Mouse (Mus musculus) heart, postnatal 10 days (tissue): ENCODE data around the gene Slc35b1. TPM values are rescaled to one million over a fixed set of nuclear protein-coding genes. Genes with fewer than 3 reads are reported as not detected.
A peak's percentile ranks its signal among the peaks of the same experiment; 100 is the strongest.

Source experiments
- DNase-seq, 2 experiments: peaks; one replicate each; pipeline ENCODE4 v3.0.0; 2021
- intact Hi-C: fragments of 180-260 bp; cut with DNase I; formaldehyde crosslinking; loops from one replicate; pipeline ENCODE4 v1.15.1; 2025
- total RNA-seq, 2 experiments: library from RNA; stranded (reverse); gene quantifications; 2 replicates each; pipeline ENCODE4 v1.2.3; 2021

The Slc35b1 gene
- total RNA-seq, 2 experiments from 2014 or later = 51.0 to 52.8 TPM

DNA sequence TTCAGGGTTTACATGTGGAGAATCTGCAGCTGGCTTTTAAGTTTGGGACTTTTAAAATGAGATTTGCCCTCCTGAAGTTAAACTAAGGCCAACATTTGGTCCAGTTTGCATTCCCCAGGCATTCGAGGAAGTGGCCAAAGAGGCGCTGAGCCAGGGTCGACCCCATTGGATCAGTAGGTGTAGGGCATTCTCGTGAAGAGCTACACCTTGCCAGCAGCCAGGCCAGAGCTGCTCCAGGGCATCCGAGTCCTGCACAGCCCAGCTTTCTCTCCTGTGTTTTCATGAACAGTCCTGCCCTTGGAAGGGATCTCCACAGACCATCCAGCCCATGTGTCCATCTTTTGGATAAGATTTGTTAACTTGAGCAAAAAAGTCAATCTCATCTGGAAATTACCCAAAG is 20.1 kb upstream of the Slc35b1 start:
- intact Hi-C loops = loop anchor here (2.0 kb wide), 1 partner anchor 28 kb away; the partner anchor contains the start of gene Fam117a
- no peak for DNase-seq

DNA sequence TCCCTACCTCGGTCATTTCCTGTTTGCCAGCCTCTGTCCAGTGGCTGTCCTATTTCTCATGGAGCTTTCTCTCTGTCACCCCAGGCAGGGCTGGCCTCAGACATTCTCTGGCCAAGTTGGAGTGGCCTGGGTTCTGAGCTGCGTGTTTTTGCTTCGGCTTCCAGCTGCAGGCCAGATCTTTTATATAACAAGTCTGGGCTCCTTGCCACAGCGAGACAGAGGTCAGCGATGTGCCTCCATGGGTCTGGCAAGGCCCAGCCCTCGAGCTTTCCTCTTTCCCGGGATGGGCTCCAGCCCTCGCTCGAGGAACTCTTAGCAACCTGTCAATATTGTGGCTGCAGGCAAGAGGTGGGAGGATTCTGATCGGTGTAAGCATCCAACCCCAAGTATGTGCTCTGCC is 18.9 kb upstream of the Slc35b1 start:
- DNase-seq = peak; percentile 96 to 97
- intact Hi-C loops = loop anchor here (2.0 to 5.0 kb wide), 2 partner anchors 29 to 53 kb away; partner anchors contain the start of genes Fam117a and Kat7

- peak; percentile 64 to 74 for DNase-seq
- intact Hi-C loops = loop anchor here (5.0 kb wide), 1 partner anchor 54 kb away; the partner anchor contains the start of gene Kat7
Measured at GRCm38 (mm10) chr11:95366280-95366897, 18.1 kb upstream of the Slc35b1 start.

DNA sequence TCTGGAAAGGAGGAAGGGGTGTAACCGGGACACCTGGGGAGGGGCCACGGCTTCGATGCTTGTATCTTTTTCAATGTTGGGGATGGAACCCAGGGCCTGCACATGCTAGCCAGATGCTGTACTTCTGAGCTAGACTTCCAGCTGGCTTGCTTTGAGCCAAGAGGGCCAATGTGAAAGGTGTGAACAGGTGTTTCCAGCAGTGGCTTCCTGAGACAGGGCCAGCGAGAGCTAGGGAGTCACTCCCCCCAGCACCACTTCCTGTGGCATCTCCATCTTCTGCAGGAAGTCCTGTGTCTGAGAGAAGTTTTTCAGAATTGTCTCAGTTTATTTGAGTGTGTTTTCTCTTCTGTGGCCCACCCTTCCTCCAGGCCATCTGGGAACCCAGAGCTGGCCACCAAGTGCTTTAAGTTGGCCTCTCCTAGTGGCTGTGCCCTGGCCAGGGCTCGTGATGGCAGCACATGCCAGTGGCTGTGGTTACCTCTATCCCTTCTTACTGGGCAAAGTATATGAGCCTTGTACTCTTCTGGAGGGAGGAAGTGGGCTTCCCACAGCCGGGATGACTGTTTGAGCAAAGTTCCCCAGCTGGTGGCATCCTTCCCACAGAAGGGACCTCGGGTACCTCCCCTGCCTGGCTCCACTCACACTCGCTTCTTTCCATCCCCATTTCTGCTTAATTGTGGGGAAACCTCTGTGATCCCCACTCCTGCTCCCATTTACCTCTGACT is 17.3 kb upstream of the Slc35b1 start:
- intact Hi-C loops = loop anchor here (5.0 kb wide), 1 partner anchor 55 kb away; the partner anchor contains the start of gene Kat7
- DNase-seq = no peak

DNA sequence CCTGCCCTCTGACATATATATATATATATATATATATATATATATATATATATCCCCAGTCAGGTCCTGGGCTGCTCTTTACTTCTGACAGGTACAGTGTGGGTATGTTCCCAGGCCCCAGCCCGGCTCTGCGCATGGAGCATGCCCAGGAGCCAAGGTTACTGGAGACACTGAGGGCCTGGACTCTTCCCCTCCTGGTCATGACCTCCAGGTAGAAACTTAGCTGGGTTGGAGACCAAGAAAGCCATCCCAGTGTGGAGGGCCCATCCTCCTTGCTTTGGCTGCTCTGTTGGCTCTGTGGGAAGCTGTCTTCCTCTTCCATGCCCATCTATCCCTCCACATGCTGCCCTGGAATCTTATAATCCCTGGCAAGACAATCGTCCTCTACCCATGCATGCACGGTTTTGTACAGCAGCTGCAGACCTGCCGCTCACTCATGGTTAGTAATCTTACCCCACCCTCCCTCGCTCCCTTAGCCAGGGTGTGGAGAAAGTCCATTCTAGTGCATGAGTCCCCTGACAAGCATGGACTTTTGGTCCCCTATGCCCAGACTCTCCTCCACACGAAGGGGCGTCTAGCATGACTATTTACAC is 16.2 kb upstream of the Slc35b1 start:
- no peak for DNase-seq
- intact Hi-C loops = loop anchor here (5.0 kb wide), 1 partner anchor 56 kb away; the partner anchor contains the start of gene Kat7

DNA sequence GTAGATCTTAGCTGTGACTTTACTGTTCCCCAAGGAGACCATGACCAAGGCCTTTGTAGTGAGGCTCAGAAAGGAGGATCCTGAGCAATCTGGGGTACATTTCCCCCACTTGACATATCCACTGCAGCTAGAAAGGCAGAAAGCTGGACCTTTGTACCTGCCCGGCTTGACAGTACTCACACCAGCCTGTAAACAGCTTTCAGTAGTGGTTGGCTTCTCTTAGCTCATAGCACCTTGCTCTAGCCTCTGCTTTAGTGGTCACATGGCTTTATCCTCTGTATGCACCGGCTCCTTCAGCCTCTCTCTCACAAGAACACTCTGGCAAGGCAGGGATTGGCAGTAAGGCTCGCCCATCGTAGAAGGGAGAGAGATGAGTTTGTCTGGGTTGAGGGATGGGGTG is 15.6 kb upstream of the Slc35b1 start:
- DNase-seq = no peak
- intact Hi-C loops = loop anchor here (5.0 kb wide), 1 partner anchor 57 kb away; the partner anchor contains the start of gene Kat7

DNA sequence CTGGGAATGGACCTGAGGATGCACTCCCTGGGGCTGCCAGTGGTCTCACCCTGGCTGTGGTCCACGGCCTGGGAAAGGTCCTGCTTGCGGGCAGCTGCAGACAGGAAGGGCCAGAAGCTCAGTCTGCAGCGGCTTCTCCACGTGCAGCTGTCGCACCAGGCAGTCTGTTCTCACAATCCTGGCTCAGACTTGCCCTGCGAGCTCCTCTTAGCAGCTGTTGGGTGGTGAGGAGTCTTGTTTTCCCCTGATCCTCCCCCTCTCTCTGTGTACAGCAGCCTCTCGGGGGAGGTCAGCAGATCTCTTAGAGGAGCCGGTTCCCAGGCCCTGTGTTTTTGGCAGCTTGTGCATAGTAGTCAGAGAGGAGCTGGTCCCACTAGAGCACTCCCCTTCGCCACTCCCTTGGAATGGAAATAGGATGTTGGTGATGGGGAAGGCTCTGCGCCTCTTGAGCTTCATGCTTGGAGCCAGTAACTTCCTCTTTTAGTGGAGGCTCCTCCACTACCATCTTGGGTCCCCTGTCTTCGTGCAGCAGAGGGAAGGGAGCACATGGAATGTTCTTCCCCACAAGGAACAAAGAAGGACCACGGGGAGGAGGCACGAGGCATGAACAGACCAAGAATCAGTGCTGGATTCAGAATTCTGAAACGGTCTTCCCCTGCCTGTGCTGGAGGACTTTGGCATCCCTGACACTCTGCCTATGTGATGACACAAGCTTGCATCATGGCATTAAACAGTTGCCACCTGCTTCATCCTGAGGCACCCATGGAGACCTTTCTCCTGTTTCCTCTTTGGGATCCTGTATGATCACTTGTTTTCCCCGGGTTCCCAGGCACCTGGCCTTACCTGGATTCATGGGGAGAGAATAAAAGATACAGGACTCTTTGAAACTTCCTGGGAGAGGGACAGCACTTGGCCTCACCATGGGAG is 14.3 kb upstream of the Slc35b1 start:
- DNase-seq = peak; percentile 76 to 79
- intact Hi-C loops = loop anchor here (5.0 kb wide), 1 partner anchor 58 kb away; the partner anchor contains the start of gene Kat7

DNA sequence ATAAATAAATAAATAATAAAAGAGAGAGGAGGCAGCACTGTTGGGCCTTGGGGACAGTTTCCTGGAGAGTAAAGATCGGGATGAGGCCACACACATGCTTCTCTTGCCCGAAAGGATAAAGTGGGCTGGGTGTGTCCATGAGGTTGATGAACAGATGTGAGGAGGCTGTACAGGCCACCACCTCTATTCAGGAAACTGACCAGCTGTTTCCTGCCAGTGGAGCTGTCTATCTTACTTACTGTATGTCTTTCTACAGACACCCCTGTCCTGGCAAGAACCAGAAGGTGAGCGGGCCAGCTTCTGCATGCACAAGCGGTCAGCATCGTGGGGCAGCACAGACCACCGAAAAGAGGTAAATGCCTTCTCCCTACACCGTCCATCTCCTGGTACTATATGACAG is 13.3 kb upstream of the Slc35b1 start:
- intact Hi-C loops = no loop called here
- DNase-seq = no peak

DNA sequence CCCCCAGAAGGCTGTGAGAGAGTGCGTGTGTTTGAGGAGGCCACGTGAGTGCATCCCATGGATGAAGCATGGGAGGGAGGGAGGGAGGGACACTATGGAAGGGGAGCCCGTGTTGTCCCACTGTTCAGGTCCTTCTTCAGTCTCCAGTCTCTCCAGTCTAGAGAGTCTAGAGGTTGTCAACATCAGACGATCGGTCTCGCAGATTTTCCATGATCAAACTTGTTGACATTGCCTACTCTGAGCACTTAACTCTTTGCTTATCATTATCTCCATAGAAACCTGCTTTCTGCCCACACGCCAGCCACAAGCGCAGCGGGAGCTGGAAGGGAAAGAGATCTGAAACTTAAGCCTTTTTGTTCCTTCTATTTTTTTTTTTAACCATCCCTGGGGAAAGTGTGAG is 5.6 kb upstream of the Slc35b1 start:
- DNase-seq = no peak
- intact Hi-C loops = no loop called here

- intact Hi-C loops = no loop called here
- no peak for DNase-seq
Measured at GRCm38 (mm10) chr11:95379552-95379951, 4.9 kb upstream of the Slc35b1 start.

- no peak for DNase-seq
- intact Hi-C loops = loop anchor here (5.0 kb wide), 2 partner anchors 43 to 123 kb away; partner anchors contain the start of gene Fam117a
Measured at GRCm38 (mm10) chr11:95380711-95381110, 3.8 kb upstream of the Slc35b1 start.

GRCm38 (mm10) chr11:95381146-95381545 is 3.3 kb upstream of the Slc35b1 start:
- intact Hi-C loops = loop anchor here (5.0 kb wide), 2 partner anchors 44 to 124 kb away; partner anchors contain the start of gene Fam117a

DNA sequence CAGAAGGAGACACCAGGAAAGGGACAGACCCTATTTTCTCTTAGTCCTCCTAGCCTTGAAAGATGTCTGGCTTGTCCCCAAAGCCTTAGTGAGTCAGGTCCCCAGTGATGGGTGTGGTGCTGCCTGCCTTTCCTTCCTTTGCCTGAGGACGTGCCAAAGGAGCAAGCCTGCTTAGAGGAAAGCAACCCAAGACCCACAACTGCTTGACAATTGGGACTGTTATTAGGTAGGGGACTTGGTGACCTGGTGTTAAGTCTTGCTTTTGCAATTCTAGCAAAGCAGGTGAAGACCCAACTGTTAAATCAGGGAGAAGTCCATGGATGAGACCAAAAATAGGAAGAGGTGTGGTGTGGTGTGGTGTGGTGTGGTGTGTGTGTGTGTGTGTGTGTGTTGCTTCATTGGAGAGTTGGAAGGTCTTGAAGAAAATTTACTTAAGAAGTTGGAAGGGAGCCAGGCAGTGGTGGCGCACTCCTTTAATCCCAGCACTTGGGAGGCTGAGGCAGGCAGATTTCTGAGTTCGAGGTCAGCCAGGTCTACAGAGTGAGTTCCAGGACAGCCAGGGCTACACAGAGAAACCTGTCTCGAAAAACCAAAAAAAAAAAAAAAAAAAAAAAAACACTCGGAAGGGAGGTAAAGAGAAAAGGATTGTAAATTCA is 1.0 kb upstream of the Slc35b1 start:
- peak; percentile 62 to 65 for DNase-seq
- intact Hi-C loops = loop anchor here (5.0 kb wide), 2 partner anchors 46 to 126 kb away; partner anchors contain the start of gene Fam117a

More at GRCm38 (mm10) chr11:95381146-95381545, 3.3 kb upstream of the Slc35b1 start:
- no peak for DNase-seq

GRCm38 (mm10) chr11:95384004-95384318 is 531 bp upstream of the Slc35b1 start:
- DNase-seq = no peak
- intact Hi-C loops = loop anchor here (1.0 to 5.0 kb wide), 4 partner anchors 47 to 136 kb away; partner anchors contain the start of genes Fam117a and Kat7

DNA sequence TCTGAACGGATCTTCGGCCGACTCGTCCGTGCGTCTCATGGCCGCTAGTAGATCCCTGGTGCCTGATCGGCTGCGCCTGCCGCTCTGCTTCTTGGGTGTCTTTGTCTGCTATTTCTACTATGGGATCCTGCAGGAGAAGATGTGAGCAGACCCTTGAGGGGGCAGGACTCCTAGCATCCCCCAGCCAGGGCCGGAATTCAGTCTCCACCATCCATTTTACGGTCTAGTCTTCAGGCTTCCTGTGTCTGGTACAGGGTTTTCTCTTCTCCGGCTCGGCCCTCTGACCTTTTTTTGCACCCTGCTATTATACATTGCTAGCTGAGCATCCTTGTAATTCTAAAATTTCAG is 455 bp downstream of the Slc35b1 start:
- no peak for DNase-seq
- intact Hi-C loops = loop anchor here (1.0 to 5.0 kb wide), 4 partner anchors 48 to 135 kb away; partner anchors contain the start of genes Fam117a and Kat7

DNA sequence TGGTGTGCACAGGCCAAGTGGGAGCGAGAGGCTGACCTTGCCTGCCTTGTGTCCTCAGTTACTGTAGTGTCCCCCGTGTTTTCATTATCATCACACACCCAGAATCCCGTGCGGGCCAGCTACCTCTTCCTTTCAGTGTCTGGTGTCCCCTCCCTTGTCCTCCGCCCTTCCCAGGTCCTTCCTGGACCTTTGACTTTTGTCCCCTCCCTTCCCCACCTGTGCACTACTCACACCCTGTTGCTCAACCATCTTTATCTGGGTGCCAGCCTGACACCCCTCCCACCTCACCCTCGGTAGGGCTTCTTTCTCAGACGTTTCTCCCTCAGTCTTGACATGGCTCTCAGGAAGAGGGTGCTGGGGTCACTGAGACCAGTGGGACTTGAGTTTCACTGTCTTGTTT is 2.9 kb downstream of the Slc35b1 start:
- intact Hi-C loops = no loop called here
- no peak for DNase-seq

DNA sequence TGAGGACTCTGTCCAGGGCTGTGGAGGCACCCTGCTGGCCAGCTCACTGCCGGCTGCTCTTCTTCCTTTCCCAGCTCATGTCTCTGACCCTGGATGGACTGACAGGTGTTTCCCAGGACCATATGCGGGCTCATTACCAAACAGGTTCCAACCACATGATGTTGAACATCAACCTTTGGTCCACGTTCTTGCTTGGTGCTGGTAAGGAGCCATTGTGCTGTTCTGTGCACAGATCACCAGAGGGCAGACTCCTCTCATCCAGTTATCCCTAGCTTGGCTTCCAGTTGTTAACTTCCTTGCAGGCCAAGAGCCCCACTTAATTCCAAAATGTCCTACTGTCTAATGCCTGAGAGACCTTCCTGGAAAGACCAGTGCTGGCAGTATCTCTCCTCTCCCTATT is 4.5 kb downstream of the Slc35b1 start:
- DNase-seq = peak; percentile 43 to 55
- intact Hi-C loops = no loop called here

GRCm38 (mm10) chr11:95390420-95390819 is 5.9 kb downstream of the Slc35b1 start:
- intact Hi-C loops = no loop called here
- DNase-seq = no peak

DNA sequence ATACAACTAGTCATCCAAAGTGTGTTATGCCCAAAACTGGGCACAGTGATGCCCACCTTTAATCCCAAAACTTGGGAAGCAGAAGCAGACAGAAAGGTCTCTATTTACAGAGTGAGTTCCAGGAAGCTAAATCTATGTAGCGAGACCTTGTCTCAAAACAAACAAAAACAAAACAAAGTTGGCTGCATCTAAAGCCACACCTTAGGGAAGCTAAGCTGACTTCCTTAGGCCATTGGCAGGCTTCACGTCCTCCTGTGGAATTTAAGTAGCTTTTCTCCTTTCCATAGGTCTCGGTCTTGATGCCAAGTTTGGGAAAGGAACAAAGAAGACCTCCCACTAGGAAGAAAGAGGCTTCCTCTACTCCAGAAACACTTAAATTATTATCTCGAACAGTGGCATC is 6.7 kb downstream of the Slc35b1 start:
- intact Hi-C loops = no loop called here
- no peak for DNase-seq

DNA sequence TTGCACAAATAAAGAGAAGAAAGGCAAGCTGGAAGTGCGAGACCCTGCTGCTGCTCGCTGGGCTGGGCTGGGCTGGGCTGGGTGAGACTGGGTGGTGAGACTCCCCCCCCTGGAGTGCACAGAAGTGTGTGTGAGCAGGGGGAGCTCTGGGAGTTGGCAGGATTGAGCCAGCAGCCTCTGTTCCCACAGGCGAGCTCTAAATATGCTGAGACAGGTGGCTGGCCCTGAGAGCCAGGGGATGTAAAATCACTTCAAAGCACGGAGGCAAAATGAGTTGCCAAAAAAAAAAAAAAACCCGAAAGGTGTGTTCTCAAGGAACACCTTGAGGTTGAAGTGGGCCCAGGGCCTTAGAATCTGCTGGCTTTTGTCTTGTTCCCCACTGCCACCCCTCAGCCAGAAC is 7.3 kb downstream of the Slc35b1 start:
- intact Hi-C loops = no loop called here

More for the DNA sequence above, 7.3 kb downstream of the Slc35b1 start:
- DNase-seq = peak; percentile 39 to 60
